In the genomic region with DNA sequence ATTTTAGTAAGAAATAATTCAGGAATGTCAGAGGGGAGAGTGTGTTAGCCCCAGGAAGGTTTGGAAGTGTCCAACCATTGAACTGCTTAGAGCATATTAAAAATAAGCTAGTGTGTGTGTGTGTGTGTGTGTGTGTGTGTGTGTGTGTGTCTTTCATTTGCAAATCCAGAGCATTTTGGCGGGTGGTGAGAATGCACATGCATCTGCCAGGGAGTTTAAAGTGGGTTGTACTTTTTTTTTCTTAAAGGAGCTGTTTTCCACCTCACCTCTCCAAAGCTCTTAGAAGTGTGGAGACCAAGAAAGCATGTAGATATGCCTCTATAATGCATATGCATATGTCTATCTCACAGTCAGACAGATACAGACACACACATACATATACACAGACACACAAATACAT, we compare ENCODE assay signal across 16 mouse cellular contexts.
"Had no signal": no experiment of that assay in that cellular context is flagged by ENCODE, and none has a peak within 500 bp of the region (broad histone marks: within the 10 kb centered on the region; RNA-seq: fewer than 3 reads in every experiment).

No protein-coding gene starts in this region.

- H3K27me3 ChIP-seq: neural tube, embryonic 13.5 days; neural tube, embryonic 15.5 days; stomach, embryonic 15.5 days had no signal

- H3K4me3 ChIP-seq: neural tube, embryonic 13.5 days; neural tube, embryonic 15.5 days; stomach, embryonic 15.5 days had no signal

- H3K27ac ChIP-seq: neural tube, embryonic 13.5 days; neural tube, embryonic 15.5 days; stomach, embryonic 15.5 days; stomach, postnatal 0 days had no signal

- DNase-seq: retina, postnatal 1 day; right cerebral cortex, adult 18-20 months; right cerebral cortex, postnatal 14 days; right cerebral cortex, postnatal 25 days; right cerebral cortex, postnatal 4 days; spleen, adult 18-20 months; thymus, adult 18-20 months; thymus, adult 2 months; thymus, postnatal 14 days; thymus, postnatal 25 days; thymus, postnatal 36 days; thymus, postnatal 4 days had no signal

- H3K9me3 ChIP-seq: neural tube, embryonic 13.5 days; neural tube, embryonic 15.5 days; stomach, embryonic 15.5 days had no signal

- H3K4me2 ChIP-seq: neural tube, embryonic 13.5 days; neural tube, embryonic 15.5 days; stomach, embryonic 15.5 days had no signal

- H3K9ac ChIP-seq: neural tube, embryonic 13.5 days; neural tube, embryonic 15.5 days; stomach, embryonic 15.5 days had no signal

- H3K4me1 ChIP-seq: neural tube, embryonic 15.5 days had no signal

- H3K36me3 ChIP-seq: neural tube, embryonic 13.5 days; neural tube, embryonic 15.5 days; stomach, embryonic 15.5 days had no signal
